Mouse (Mus musculus): ENCODE measurements around the gene Fmod. TPM values are rescaled to one million over a fixed set of nuclear protein-coding genes. Genes with fewer than 3 reads are reported as not detected.
A peak's percentile ranks its signal among the peaks of the same experiment; 100 is the strongest.

Gene Fmod
- polyA plus RNA-seq, 1 experiment, result 4.4 TPM

- peaks cover 25% of the 10 kb centered on the region for H3K36me3 ChIP-seq (ENCODE audit: control insufficient read depth, insufficient read depth, low read length)
- no peak for DNase-seq
- TF ChIP-seq POLR2A (IDR thresholded peaks at IDR 0.05; ENCODE audit: control insufficient read depth, extremely low read depth, insufficient read depth, low read length, poor library complexity) (no peak), CTCF (IDR thresholded peaks at IDR 0.05; ENCODE audit: borderline replicate concordance, control insufficient read depth, extremely low read depth, insufficient read depth, low read length, poor library complexity) (no peak)
- 63% methylated on average over 10 of the region's 10 CpGs for WGBS
- no peaks in the 10 kb centered on the region for H3K27me3 ChIP-seq (ENCODE audit: control insufficient read depth, insufficient read depth, low read length)
- H3K4me3 ChIP-seq (ENCODE audit: control insufficient read depth, insufficient read depth, low read length), result no peak overlapping the region
- H3K4me1 ChIP-seq (replicated peaks; ENCODE audit: control insufficient read depth, insufficient read depth, low read length), result peaks cover 79% of the 10 kb centered on the region
- H3K27ac ChIP-seq (ENCODE audit: control insufficient read depth, insufficient read depth, low read length), result peak overlapping the region; percentile 73
These were observed 34.5 kb downstream of the Fmod start for GRCm38 (mm10) chr1:134071411-134072018.

GRCm38 (mm10) chr1:134073061-134073564, 36.1 kb downstream of the Fmod start:
- Histone ChIP-seq H3K4me1 (replicated peaks; ENCODE audit: control insufficient read depth, insufficient read depth, low read length) (peaks cover 67% of the 10 kb centered on the region), H3K4me3 (ENCODE audit: control insufficient read depth, insufficient read depth, low read length) (no peak overlapping the region), H3K27ac (ENCODE audit: control insufficient read depth, insufficient read depth, low read length) (peak overlapping the region; percentile 83), H3K27me3 (ENCODE audit: control insufficient read depth, insufficient read depth, low read length) (no peaks in the 10 kb centered on the region), H3K36me3 (ENCODE audit: control insufficient read depth, insufficient read depth, low read length) (peaks cover 38% of the 10 kb centered on the region)
- WGBS, result 27% methylated on average over 6 of the region's 6 CpGs
- TF ChIP-seq POLR2A (IDR thresholded peaks at IDR 0.05; ENCODE audit: control insufficient read depth, extremely low read depth, insufficient read depth, low read length, poor library complexity) (no peak), CTCF (IDR thresholded peaks at IDR 0.05; ENCODE audit: borderline replicate concordance, control insufficient read depth, extremely low read depth, insufficient read depth, low read length, poor library complexity) (no peak)
- DNase-seq, result no peak

GRCm38 (mm10) chr1:134073658-134074057, 36.6 kb downstream of the Fmod start:
- WGBS, result 57% methylated on average over 1 of the region's 1 CpGs
- no peak for DNase-seq
- Histone ChIP-seq H3K36me3 (ENCODE audit: control insufficient read depth, insufficient read depth, low read length) (peaks cover 38% of the 10 kb centered on the region), H3K27me3 (ENCODE audit: control insufficient read depth, insufficient read depth, low read length) (no peaks in the 10 kb centered on the region), H3K4me1 (replicated peaks; ENCODE audit: control insufficient read depth, insufficient read depth, low read length) (peaks cover 61% of the 10 kb centered on the region), H3K4me3 (ENCODE audit: control insufficient read depth, insufficient read depth, low read length) (no peak overlapping the region), H3K27ac (ENCODE audit: control insufficient read depth, insufficient read depth, low read length) (peak overlapping the region; percentile 55; the same call in 1 of the 2 replicates)
- TF ChIP-seq CTCF (IDR thresholded peaks at IDR 0.05; ENCODE audit: borderline replicate concordance, control insufficient read depth, extremely low read depth, insufficient read depth, low read length, poor library complexity), result no peak
- TF ChIP-seq POLR2A (IDR thresholded peaks at IDR 0.05; ENCODE audit: control insufficient read depth, extremely low read depth, insufficient read depth, low read length, poor library complexity), result no peak

- 83% methylated on average over 3 of the region's 3 CpGs for WGBS
- no peak for TF ChIP-seq POLR2A (IDR thresholded peaks at IDR 0.05; ENCODE audit: control insufficient read depth, extremely low read depth, insufficient read depth, low read length, poor library complexity)
- TF ChIP-seq CTCF (IDR thresholded peaks at IDR 0.05; ENCODE audit: borderline replicate concordance, control insufficient read depth, extremely low read depth, insufficient read depth, low read length, poor library complexity), result no peak
- Histone ChIP-seq H3K27me3 (ENCODE audit: control insufficient read depth, insufficient read depth, low read length) (no peaks in the 10 kb centered on the region), H3K36me3 (ENCODE audit: control insufficient read depth, insufficient read depth, low read length) (peaks cover 38% of the 10 kb centered on the region), H3K4me3 (ENCODE audit: control insufficient read depth, insufficient read depth, low read length) (no peak overlapping the region), H3K27ac (ENCODE audit: control insufficient read depth, insufficient read depth, low read length) (peak overlapping the region; percentile 58), H3K4me1 (replicated peaks; ENCODE audit: control insufficient read depth, insufficient read depth, low read length) (peaks cover 56% of the 10 kb centered on the region)
- DNase-seq, result peak; percentile 13
These were observed 37.1 kb downstream of the Fmod start for GRCm38 (mm10) chr1:134074184-134074583.

DNA sequence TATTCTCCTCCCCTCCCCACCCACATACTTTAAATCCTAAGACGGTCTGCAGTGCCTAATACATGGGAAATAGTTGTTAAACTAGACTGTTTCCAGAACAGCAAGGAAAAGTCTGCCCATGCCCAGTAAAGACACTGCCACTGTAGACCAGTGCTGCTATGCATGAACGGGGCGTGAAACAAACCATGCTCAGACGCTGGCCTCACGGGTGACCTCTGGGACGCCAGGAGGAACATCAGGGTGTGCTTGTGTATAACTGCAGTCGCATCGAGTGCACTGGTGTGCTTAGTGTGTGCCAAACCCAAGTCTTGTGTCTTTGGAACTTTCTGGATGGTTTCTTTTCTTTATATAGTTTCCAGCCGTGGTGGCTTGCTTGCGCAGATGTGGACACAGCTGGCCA, 37.6 kb downstream of the Fmod start:
- Histone ChIP-seq H3K36me3 (ENCODE audit: control insufficient read depth, insufficient read depth, low read length) (peaks cover 38% of the 10 kb centered on the region), H3K27me3 (ENCODE audit: control insufficient read depth, insufficient read depth, low read length) (no peaks in the 10 kb centered on the region), H3K4me3 (ENCODE audit: control insufficient read depth, insufficient read depth, low read length) (peak overlapping the region; percentile 45), H3K4me1 (replicated peaks; ENCODE audit: control insufficient read depth, insufficient read depth, low read length) (peaks cover 54% of the 10 kb centered on the region), H3K27ac (ENCODE audit: control insufficient read depth, insufficient read depth, low read length) (peak overlapping the region; percentile 84)
- peak; percentile 13 for DNase-seq
- WGBS, result 94% methylated on average over 10 of the region's 10 CpGs
- TF ChIP-seq CTCF (IDR thresholded peaks at IDR 0.05; ENCODE audit: borderline replicate concordance, control insufficient read depth, extremely low read depth, insufficient read depth, low read length, poor library complexity) (0 out of 2 replicates have a peak, but pooled peaks have one; percentile 19), POLR2A (IDR thresholded peaks at IDR 0.05; ENCODE audit: control insufficient read depth, extremely low read depth, insufficient read depth, low read length, poor library complexity) (no peak)

DNA sequence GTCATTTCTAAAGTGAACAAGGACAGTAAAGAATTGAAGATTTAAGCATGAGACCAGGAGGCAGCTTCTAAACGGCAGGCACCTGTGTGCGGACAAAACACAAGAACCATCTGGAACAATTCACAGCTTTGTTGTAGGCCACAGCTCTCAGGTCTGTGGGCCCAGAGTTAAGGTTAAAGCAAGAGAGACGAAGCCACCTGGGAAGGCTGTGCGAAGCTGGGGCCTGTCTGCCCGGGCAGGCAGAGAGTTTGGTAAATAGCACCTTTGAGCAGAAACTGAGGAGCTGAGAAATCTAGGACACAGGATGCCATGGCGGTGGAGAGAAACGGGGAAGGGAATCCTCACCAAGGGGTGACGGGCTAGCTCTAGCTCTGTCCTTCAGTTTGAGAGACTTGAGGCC, 38.5 kb downstream of the Fmod start:
- Histone ChIP-seq H3K36me3 (ENCODE audit: control insufficient read depth, insufficient read depth, low read length) (peaks cover 38% of the 10 kb centered on the region), H3K4me3 (ENCODE audit: control insufficient read depth, insufficient read depth, low read length) (peak overlapping the region; percentile 100), H3K4me1 (replicated peaks; ENCODE audit: control insufficient read depth, insufficient read depth, low read length) (peaks cover 54% of the 10 kb centered on the region), H3K27me3 (ENCODE audit: control insufficient read depth, insufficient read depth, low read length) (no peaks in the 10 kb centered on the region), H3K27ac (ENCODE audit: control insufficient read depth, insufficient read depth, low read length) (peak overlapping the region; percentile 100)
- DNase-seq, result peak; percentile 55
- no peak for TF ChIP-seq CTCF (IDR thresholded peaks at IDR 0.05; ENCODE audit: borderline replicate concordance, control insufficient read depth, extremely low read depth, insufficient read depth, low read length, poor library complexity)
- peak; percentile 19; the same call in 1 of the 2 replicates for TF ChIP-seq POLR2A (IDR thresholded peaks at IDR 0.05; ENCODE audit: control insufficient read depth, extremely low read depth, insufficient read depth, low read length, poor library complexity)
- 22% methylated on average over 8 of the region's 8 CpGs for WGBS

All from thymus, adult 2 months (tissue).